Mouse (Mus musculus): ENCODE measurements at regions not wholly inside any gene's neighbourhood (a gene's known extent, or its start where the extent isn't known, plus 50 kb on each side); places are given as distances from the start of the nearest gene placed in this dataset.
"Not testable (repeated sequence)": the region's sequence is repeated elsewhere in the genome, so short reads cannot be mapped to it uniquely, and the experiment has no call there.

GRCm38 (mm10) chr8:4934551-4934950 is 155.2 kb upstream of the Shcbp1 start:
- no peak for DNase-seq

GRCm38 (mm10) chr8:4934035-4934434 is 154.7 kb upstream of the Shcbp1 start:
- no peak for DNase-seq

GRCm38 (mm10) chr8:4916447-4916846 is 137.1 kb upstream of the Shcbp1 start:
- DNase-seq, result no peak

- no peak for DNase-seq
Measured at GRCm38 (mm10) chr8:4895046-4895445, 115.7 kb upstream of the Shcbp1 start.

GRCm38 (mm10) chr8:4868761-4869160 is 89.4 kb upstream of the Shcbp1 start:
- not testable (repeated sequence) for DNase-seq

- peak; percentile 17 to 40 for DNase-seq
Measured at GRCm38 (mm10) chr8:4839087-4839486, 59.7 kb upstream of the Shcbp1 start.

GRCm38 (mm10) chr8:4838527-4838926 is 59.2 kb upstream of the Shcbp1 start:
- no peak for DNase-seq

GRCm38 (mm10) chr8:4837719-4838118 is 58.4 kb upstream of the Shcbp1 start:
- DNase-seq, result no peak

- DNase-seq, result no peak
Measured at GRCm38 (mm10) chr8:4836651-4837050, 57.3 kb upstream of the Shcbp1 start.
